Mouse (Mus musculus) embryo, embryonic 10.5 days (tissue): ENCODE measurements at regions not wholly inside any gene's neighbourhood (a gene's known extent, or its start where the extent isn't known, plus 50 kb on each side); places are given as distances from the start of the nearest gene placed in this dataset.
"Not testable (repeated sequence)": the region's sequence is repeated elsewhere in the genome, so short reads cannot be mapped to it uniquely, and the experiment has no call there.

ENCODE experiments used
- DNase-seq: peaks from one replicate; pipeline ENCODE4 v3.0.0-alpha.2; 2015; ENCODE audit warnings: low spot score

- not testable (repeated sequence) for DNase-seq
These were observed 124.7 kb upstream of the Fgf14 start for GRCm38 (mm10) chr14:124801589-124801988.

DNA sequence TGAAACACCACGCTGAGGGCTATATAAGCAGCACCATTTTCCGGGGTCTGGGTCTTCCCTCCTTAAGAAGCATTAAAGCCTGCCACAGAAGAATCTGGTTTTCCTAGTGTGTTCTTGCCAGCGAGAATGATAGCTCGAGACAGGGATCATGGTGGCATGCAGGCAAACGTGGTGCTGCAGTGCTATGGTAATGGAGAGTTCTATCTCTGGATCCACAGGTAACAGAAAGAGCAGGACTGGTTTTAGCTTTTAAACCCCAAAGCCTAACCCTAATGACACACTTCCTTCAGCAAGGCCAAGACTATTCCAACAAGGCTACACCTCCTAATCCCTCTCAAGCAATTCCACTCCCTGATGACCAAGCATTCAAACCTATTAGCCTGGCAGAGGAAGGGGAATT lies 123.5 kb upstream of the Fgf14 start:
- no peak for DNase-seq

DNA sequence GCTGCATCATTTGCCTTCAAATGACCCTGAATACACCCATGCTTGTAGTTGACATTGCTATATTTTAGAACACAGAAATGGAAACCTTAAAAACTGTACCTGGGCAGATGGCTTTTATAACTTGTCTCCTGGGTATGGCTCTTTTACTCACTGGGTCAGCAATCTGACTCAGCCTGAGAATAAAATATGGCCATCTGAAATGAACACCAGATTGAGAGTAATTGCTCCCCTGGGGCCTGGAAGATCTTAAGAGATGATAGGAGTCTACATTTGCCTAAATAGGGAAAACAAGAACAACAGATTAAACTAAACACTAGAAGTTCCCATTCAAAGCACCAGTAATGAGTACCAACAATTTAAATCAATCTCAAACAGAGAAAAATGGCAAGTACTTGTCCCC lies 98.5 kb upstream of the Fgf14 start:
- DNase-seq: no peak

- no peak for DNase-seq
These were observed 91.1 kb upstream of the Fgf14 start for GRCm38 (mm10) chr14:124767996-124768395.

- DNase-seq: no peak
These were observed 90.3 kb upstream of the Fgf14 start for GRCm38 (mm10) chr14:124767234-124767633.

- DNase-seq: peak; percentile 46
These were observed 65.6 kb upstream of the Fgf14 start for GRCm38 (mm10) chr14:124742491-124742890.
